Mouse (Mus musculus): ENCODE data around the gene Hamp. TPM values are rescaled to one million over a fixed set of nuclear protein-coding genes. Genes with fewer than 3 reads are reported as not detected.

Gene Hamp
- not detected for polyA plus RNA-seq (2012; fragmentation: generic; extraction: Trizol)

GRCm38 (mm10) chr7:30943909-30944635 lies at the start of gene Hamp:
Gene Hamp (minus strand): TSS chr7:30944032.

DNA sequence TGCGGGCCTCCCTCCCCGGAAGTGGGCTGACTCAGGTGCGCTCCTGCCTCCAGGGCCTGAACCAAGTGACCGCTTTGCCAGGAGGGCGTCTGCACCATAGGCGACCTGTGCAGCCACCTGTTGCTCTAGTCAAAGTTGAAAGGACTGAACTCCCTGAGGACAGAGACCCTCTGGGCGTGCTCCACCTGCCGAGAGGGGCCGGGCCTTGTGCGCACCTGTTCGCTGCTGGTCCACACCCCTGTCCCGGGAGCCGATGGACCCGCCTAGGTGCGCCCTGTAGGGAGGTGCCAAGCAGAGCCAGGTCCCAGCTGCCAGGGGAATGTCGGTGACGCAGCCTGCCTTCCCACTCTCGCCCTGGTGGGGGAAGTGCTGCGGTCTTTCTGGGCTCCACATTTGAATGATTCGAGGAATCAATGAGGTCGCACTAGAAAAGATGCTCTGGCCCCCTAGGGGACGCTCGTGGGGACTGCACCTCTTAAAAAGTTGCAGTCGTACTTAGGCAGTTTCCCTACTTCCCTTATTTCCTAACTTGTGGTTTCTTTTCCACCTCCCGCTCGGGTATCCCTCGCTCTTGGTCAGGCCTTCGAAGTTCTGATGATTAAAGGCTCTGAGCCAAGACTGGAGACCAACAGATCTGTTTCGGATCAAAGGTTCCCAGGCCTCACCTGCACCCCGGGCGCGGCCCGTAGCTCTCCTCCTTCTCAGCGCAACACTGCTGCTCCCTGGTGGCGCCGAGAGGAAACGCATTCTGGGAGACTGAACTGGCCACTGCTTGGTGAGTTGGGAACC lies 29.9 kb upstream of the Hamp start, which contains the start of gene Fam187b:
Gene Fam187b (plus strand): TSS at position 290 of the 789 bp plus-strand sequence.

DNA sequence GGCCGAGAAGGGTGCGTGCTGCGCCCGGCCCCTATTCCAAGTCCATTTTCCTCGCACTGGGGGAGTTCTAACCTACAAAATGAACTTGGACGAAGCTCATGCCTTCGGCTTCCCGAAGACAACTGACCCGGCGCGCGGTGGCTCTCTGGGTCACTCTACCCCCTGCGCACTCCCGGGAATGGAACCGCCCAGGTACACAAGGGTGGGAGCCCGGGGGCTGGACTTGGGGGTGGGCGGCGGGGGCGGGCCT lies 29.3 kb upstream of the Hamp start, which contains the start of gene Lsr:
Gene Lsr (minus strand): TSS at position 214 of the 250 bp plus-strand sequence.

DNA sequence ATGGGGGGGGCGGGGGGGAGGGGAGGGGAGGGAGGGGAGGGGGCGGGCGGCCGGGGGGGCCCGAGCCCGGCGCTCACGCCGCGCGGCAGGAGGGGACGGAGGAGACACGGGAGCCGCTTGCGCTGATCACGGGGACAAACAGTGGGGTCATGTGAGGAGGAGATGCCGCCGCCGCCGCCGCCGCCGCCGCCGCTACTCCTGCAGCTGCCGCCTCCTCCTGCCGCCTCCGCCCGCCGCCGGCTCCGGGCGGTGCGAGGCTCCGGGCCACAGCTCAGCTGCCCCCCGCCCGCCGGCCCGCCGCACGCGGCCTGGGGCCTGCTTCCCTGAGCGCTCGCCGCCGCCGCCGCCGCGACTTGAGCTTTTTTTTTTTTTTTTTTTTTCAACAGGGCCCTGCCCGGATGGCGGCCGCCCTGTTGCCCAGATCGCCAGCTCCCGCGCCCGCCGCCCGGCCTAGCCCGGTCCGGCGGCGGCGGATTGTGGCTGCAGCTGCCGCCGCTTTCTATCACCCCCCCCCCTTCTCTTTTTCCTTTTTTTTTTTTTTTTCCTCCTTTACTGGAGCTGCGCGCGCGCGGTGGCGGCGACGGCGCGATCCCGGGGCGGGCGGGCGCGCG lies 13.0 kb upstream of the Hamp start, which contains the start of gene Usf2:
Gene Usf2 (minus strand): TSS at position 48 of the 611 bp plus-strand sequence.

GRCm38 (mm10) chr7:30924581-30924980 lies 19.3 kb downstream of the Hamp start, which contains the start of gene Hamp2:
Gene Hamp2 (minus strand): TSS chr7:30924681.

DNA sequence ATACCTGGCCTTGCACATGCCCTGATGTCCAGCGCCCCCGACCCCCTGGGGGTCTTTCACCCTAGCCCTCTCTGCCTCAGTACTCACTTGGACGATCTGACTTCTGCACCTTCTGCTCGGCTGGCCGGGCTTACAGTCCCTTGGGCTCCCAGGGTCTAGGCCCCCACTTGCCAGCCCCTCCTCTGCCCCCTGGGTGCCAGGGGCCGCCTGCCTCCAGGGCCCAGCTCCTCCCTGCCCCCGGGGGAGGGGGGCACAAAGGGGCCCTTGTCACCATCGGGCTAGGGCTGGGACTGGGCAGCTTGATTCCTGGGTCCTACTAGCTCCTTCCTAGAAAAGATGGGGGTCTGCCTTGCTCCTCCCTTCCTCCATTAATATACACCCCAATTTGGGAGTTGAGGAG lies 29.1 kb downstream of the Hamp start, which contains the start of gene Mag:
Gene Mag (minus strand): TSS at position 142 of the 400 bp plus-strand sequence.

Other genes with a start within 250 kb of the Hamp start
- not detected for gene 2200002J24Rik, start 245.1 kb downstream of the Hamp start, polyA plus RNA-seq (2012; fragmentation: generic; extraction: Trizol)
- gene Atp4a, start 231.8 kb downstream of the Hamp start, polyA plus RNA-seq (2012; fragmentation: generic; extraction: Trizol) = not detected
- 100 to 1,000 TPM; 160 to 238 TPM for gene Tmem147, start 214.5 kb downstream of the Hamp start, polyA plus RNA-seq (2012; fragmentation: generic; extraction: Trizol)
- not detected for gene Gapdhs, start 200.4 kb downstream of the Hamp start, polyA plus RNA-seq (2012; fragmentation: generic; extraction: Trizol)
- gene Sbsn, start 192.6 kb downstream of the Hamp start, polyA plus RNA-seq (2012; fragmentation: generic; extraction: Trizol) = 1 to 10 TPM; 1.0 to 2.6 TPM
- gene Dmkn, start 180.3 kb downstream of the Hamp start, polyA plus RNA-seq (2012; fragmentation: generic; extraction: Trizol) = not detected
- not detected for gene Krtdap, start 156.1 kb downstream of the Hamp start, polyA plus RNA-seq (2012; fragmentation: generic; extraction: Trizol)
- not detected for gene Ffar2, start 120.3 kb downstream of the Hamp start, polyA plus RNA-seq (2012; fragmentation: generic; extraction: Trizol)
- gene Ffar3, start 87.9 kb downstream of the Hamp start, polyA plus RNA-seq (2012; fragmentation: generic; extraction: Trizol) = not detected
- gene Ffar1, start 82.5 kb downstream of the Hamp start, polyA plus RNA-seq (2012; fragmentation: generic; extraction: Trizol) = not detected
- gene Cd22, start 63.7 kb downstream of the Hamp start, polyA plus RNA-seq (2012; fragmentation: generic; extraction: Trizol) = under 1 TPM in 1 of 2 experiments, not detected in 1; 0.01 TPM
- under 1 TPM; 0.01 TPM for gene Mag, start 29.2 kb downstream of the Hamp start, polyA plus RNA-seq (2012; fragmentation: generic; extraction: Trizol)
- gene Hamp2, start 19.4 kb downstream of the Hamp start, polyA plus RNA-seq (2012; fragmentation: generic; extraction: Trizol) = not detected
- 10 to 100 TPM; 71.5 to 88.2 TPM for gene Usf2, start 12.8 kb upstream of the Hamp start, polyA plus RNA-seq (2012; fragmentation: generic; extraction: Trizol)
- under 1 TPM; 0.02 to 0.09 TPM for gene Lsr, start 29.4 kb upstream of the Hamp start, polyA plus RNA-seq (2012; fragmentation: generic; extraction: Trizol)
- gene Fam187b, start 29.8 kb upstream of the Hamp start, polyA plus RNA-seq (2012; fragmentation: generic; extraction: Trizol) = under 1 TPM in 1 of 2 experiments, not detected in 1; 0.06 TPM
- 100 to 1,000 TPM; 125 to 479 TPM for gene Fxyd5, start 98.4 kb upstream of the Hamp start, polyA plus RNA-seq (2012; fragmentation: generic; extraction: Trizol)
- 1 to 10 TPM in 1 of 2 experiments, under 1 TPM in 1; 0.15 to 3.2 TPM for gene Fxyd7, start 107.4 kb upstream of the Hamp start, polyA plus RNA-seq (2012; fragmentation: generic; extraction: Trizol)
- 100 to 1,000 TPM in 1 of 2 experiments, 1 to 10 TPM in 1; 1.7 to 401 TPM for gene Fxyd1, start 113.2 kb upstream of the Hamp start, polyA plus RNA-seq (2012; fragmentation: generic; extraction: Trizol)
- 1 to 10 TPM in 1 of 2 experiments, under 1 TPM in 1; 0.30 to 7.8 TPM for gene Lgi4, start 115.3 kb upstream of the Hamp start, polyA plus RNA-seq (2012; fragmentation: generic; extraction: Trizol)
- gene Fxyd3, start 132.7 kb upstream of the Hamp start, polyA plus RNA-seq (2012; fragmentation: generic; extraction: Trizol) = 1 to 10 TPM in 1 of 2 experiments, under 1 TPM in 1; 0.46 to 5.8 TPM
- under 1 TPM; 0.07 to 0.81 TPM for gene Hpn, start 171.3 kb upstream of the Hamp start, polyA plus RNA-seq (2012; fragmentation: generic; extraction: Trizol)
- gene Scn1b, start 183.0 kb upstream of the Hamp start, polyA plus RNA-seq (2012; fragmentation: generic; extraction: Trizol) = 10 to 100 TPM; 16.2 to 38.9 TPM
- 10 to 100 TPM; 10.9 to 53.2 TPM for gene Gramd1a, start 211.9 kb upstream of the Hamp start, polyA plus RNA-seq (2012; fragmentation: generic; extraction: Trizol)